Comparison of ENCODE assay signal across 8 mouse cellular contexts in the genomic region with DNA sequence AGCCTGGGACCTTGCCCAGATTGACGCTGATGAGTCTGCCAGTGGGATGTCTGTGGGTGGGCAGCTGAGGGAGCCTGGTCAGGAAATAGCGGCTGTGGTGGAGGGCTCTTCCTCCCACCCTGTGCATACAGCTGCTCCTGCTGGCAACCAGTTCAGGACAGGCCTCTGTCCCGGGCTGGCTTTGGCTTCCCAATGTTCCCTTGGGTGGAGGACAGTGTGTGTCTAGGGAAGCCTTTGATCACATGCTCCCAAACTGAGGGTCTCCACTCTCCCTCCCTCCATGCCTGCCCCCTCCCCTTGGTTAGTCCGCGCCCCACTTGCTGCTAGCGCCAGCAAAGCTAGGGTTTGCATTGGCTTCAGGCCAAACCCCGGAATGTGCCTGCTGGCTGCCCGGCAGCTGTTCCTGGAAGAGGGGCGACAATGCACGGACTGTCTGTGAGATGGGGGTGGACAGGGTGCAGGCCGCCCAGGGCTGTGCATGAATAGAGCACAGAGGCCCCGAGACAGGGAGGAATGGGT. TPM values are rescaled to one million over a fixed set of nuclear protein-coding genes. Genes with fewer than 3 reads are reported as not detected.
DNase-seq lines count a peak whose midpoint lies in the region; ATAC-seq and TF ChIP-seq lines count a peak whose summit lies in the region.
"Had no signal": no experiment of that assay in that cellular context is flagged by ENCODE, and none has a peak within 500 bp of the region (broad histone marks: within the 10 kb centered on the region; RNA-seq: fewer than 3 reads in every experiment).

No protein-coding gene starts in this region.

- H3K27ac ChIP-seq in forebrain, embryonic 15.5 days (replicated peaks): peak overlapping the region; percentile 39
- H3K27ac ChIP-seq in hindbrain, embryonic 11.5 days (ENCODE audit: low read depth, low read length): 0 out of 2 replicates have a peak overlapping the region, but pooled peaks have one; percentile 10
- H3K27ac ChIP-seq in lung, postnatal 0 days (ENCODE audit: low read length): peak overlapping the region; percentile 69
- H3K27ac ChIP-seq: liver, embryonic 14.5 days had no signal

- ATAC-seq in forebrain, embryonic 15.5 days (replicated peaks): peak; percentile 84
- no peak for ATAC-seq in hindbrain, embryonic 11.5 days (ENCODE audit: low FRiP score)
- peak; percentile 75 for ATAC-seq in lung, postnatal 0 days

- WGBS in forebrain, embryonic 15.5 days: 14% methylated on average over 12 of the region's 12 CpGs
- 62% methylated on average over 12 of the region's 12 CpGs for WGBS in hindbrain, embryonic 11.5 days
- WGBS in lung, postnatal 0 days: 18% methylated on average over 12 of the region's 12 CpGs

- no peak for TF ChIP-seq EP300 in lung, postnatal 0 days (IDR thresholded peaks at IDR 0.05)

- no peak for TF ChIP-seq CTCF in lung, postnatal 0 days (IDR thresholded peaks at IDR 0.05)

- no peaks in the 10 kb centered on the region for H3K27me3 ChIP-seq in forebrain, embryonic 15.5 days
- H3K27me3 ChIP-seq in hindbrain, embryonic 11.5 days (ENCODE audit: control insufficient read depth, insufficient read depth, low read length): no peaks in the 10 kb centered on the region
- H3K27me3 ChIP-seq in lung, postnatal 0 days (replicated peaks; ENCODE audit: insufficient read depth, low read length): no peaks in the 10 kb centered on the region

- no peak overlapping the region for H3K9ac ChIP-seq in forebrain, embryonic 15.5 days (replicated peaks)
- no peak overlapping the region for H3K9ac ChIP-seq in hindbrain, embryonic 11.5 days (ENCODE audit: low read depth, low read length)
- H3K9ac ChIP-seq in lung, postnatal 0 days (replicated peaks; ENCODE audit: low read depth): no peak overlapping the region
- H3K9ac ChIP-seq: liver, embryonic 14.5 days had no signal

- H3K4me3 ChIP-seq in forebrain, embryonic 15.5 days: no peak overlapping the region
- H3K4me3 ChIP-seq in hindbrain, embryonic 11.5 days (ENCODE audit: low read depth, low read length): no peak overlapping the region
- no peak overlapping the region for H3K4me3 ChIP-seq in lung, postnatal 0 days (ENCODE audit: low read depth, low read length)

- no peaks in the 10 kb centered on the region for H3K9me3 ChIP-seq in forebrain, embryonic 15.5 days
- no peaks in the 10 kb centered on the region for H3K9me3 ChIP-seq in hindbrain, embryonic 11.5 days (ENCODE audit: control insufficient read depth, low read length)
- no peaks in the 10 kb centered on the region for H3K9me3 ChIP-seq in lung, postnatal 0 days (ENCODE audit: low read length)

- H3K4me2 ChIP-seq in forebrain, embryonic 15.5 days (replicated peaks): no peak overlapping the region
- H3K4me2 ChIP-seq in hindbrain, embryonic 11.5 days (replicated peaks; ENCODE audit: low read depth, low read length): no peak overlapping the region
- no peak overlapping the region for H3K4me2 ChIP-seq in lung, postnatal 0 days (replicated peaks; ENCODE audit: low read depth, low read length)

- H3K4me1 ChIP-seq in forebrain, embryonic 15.5 days: peaks cover 13% of the 10 kb centered on the region
- no peaks in the 10 kb centered on the region for H3K4me1 ChIP-seq in hindbrain, embryonic 11.5 days (replicated peaks; ENCODE audit: control insufficient read depth, insufficient read depth, low read length)
- peaks cover 20% of the 10 kb centered on the region for H3K4me1 ChIP-seq in lung, postnatal 0 days (ENCODE audit: insufficient read depth, low read depth, low read length)

- no peaks in the 10 kb centered on the region for H3K36me3 ChIP-seq in forebrain, embryonic 15.5 days
- no peaks in the 10 kb centered on the region for H3K36me3 ChIP-seq in hindbrain, embryonic 11.5 days (ENCODE audit: control insufficient read depth, insufficient read depth, low read length)
- no peaks in the 10 kb centered on the region for H3K36me3 ChIP-seq in lung, postnatal 0 days (ENCODE audit: insufficient read depth, low read length)

- peak; percentile 31 to 35 for DNase-seq in left cerebral cortex, adult 18-20 months (ENCODE audit: low spot score in 2 of 2)
- DNase-seq in left cerebral cortex, adult 8-10 months (ENCODE audit: low spot score in 2 of 2): no peak
- no peak for DNase-seq in hindbrain, embryonic 11.5 days (ENCODE audit: low spot score)
- peak; percentile 65 for DNase-seq in lung, postnatal 0 days (ENCODE audit: low spot score)
- no peak for DNase-seq in thymus, postnatal 14 days
- DNase-seq in cerebellum, postnatal 36 days: no peak

RNA-seq across cellular contexts. Expression of a gene that starts 4.4 kb away (rescaled TPM):
- not detected for total RNA-seq in left cerebral cortex, adult 18-20 months (2021)
- not detected for total RNA-seq in left cerebral cortex, adult 8-10 months (2022)
- polyA plus RNA-seq in forebrain, embryonic 15.5 days (2015; fragmentation: Nextera tagmentation; extraction: Ambion mirVana): not detected in 2 replicates
- not detected in 2 replicates for polyA plus RNA-seq in hindbrain, embryonic 11.5 days (2014; fragmentation: Nextera tagmentation; extraction: Ambion mirVana)
- polyA plus RNA-seq in lung, postnatal 0 days (2015; fragmentation: Nextera tagmentation; extraction: Ambion mirVana): 0.47 and 1.1 TPM in 2 replicates

RNA-seq across cellular contexts. Expression of a gene that starts 11.4 kb away (rescaled TPM):
- total RNA-seq in left cerebral cortex, adult 18-20 months (2021): under 1 TPM in 1 of 2 experiments, not detected in 1; 0.44 TPM
- 1 to 10 TPM; 1.9 to 9.6 (median 5.2) TPM for total RNA-seq in left cerebral cortex, adult 8-10 months (2022)
- 0.73 and 0.93 TPM in 2 replicates for polyA plus RNA-seq in forebrain, embryonic 15.5 days (2015; fragmentation: Nextera tagmentation; extraction: Ambion mirVana)
- 1.4 and 1.7 TPM in 2 replicates for polyA plus RNA-seq in hindbrain, embryonic 11.5 days (2014; fragmentation: Nextera tagmentation; extraction: Ambion mirVana)
- 1.9 and 2.1 TPM in 2 replicates for polyA plus RNA-seq in lung, postnatal 0 days (2015; fragmentation: Nextera tagmentation; extraction: Ambion mirVana)

RNA-seq across cellular contexts. Expression of a gene that starts 30.4 kb away (rescaled TPM):
- 1 to 10 TPM; 4.2 to 5.7 TPM for total RNA-seq in left cerebral cortex, adult 18-20 months (2021)
- 10 to 100 TPM; 10.8 to 18.8 (median 13.9) TPM for total RNA-seq in left cerebral cortex, adult 8-10 months (2022)
- polyA plus RNA-seq in forebrain, embryonic 15.5 days (2015; fragmentation: Nextera tagmentation; extraction: Ambion mirVana): 3.6 and 4.2 TPM in 2 replicates
- 16.1 and 18.7 TPM in 2 replicates for polyA plus RNA-seq in hindbrain, embryonic 11.5 days (2014; fragmentation: Nextera tagmentation; extraction: Ambion mirVana)
- polyA plus RNA-seq in lung, postnatal 0 days (2015; fragmentation: Nextera tagmentation; extraction: Ambion mirVana): 90.8 and 92.3 TPM in 2 replicates

RNA-seq across cellular contexts. Expression of a gene that starts 42.4 kb away (rescaled TPM):
- 100 to 1,000 TPM; 307 to 342 TPM for total RNA-seq in left cerebral cortex, adult 18-20 months (2021)
- total RNA-seq in left cerebral cortex, adult 8-10 months (2022): 1,000 to 10,000 TPM in 1 of 4 experiments, 100 to 1,000 TPM in 3; 328 to 1,203 (median 591) TPM
- polyA plus RNA-seq in forebrain, embryonic 15.5 days (2015; fragmentation: Nextera tagmentation; extraction: Ambion mirVana): 195 and 218 TPM in 2 replicates
- 168 and 200 TPM in 2 replicates for polyA plus RNA-seq in hindbrain, embryonic 11.5 days (2014; fragmentation: Nextera tagmentation; extraction: Ambion mirVana)
- 469 and 481 TPM in 2 replicates for polyA plus RNA-seq in lung, postnatal 0 days (2015; fragmentation: Nextera tagmentation; extraction: Ambion mirVana)

RNA-seq across cellular contexts. Expression of a gene that starts 47.8 kb away (rescaled TPM):
- total RNA-seq in left cerebral cortex, adult 18-20 months (2021): 1 to 10 TPM in 1 of 2 experiments, not detected in 1; 6.0 TPM
- total RNA-seq in left cerebral cortex, adult 8-10 months (2022): 10 to 100 TPM in 2 of 4 experiments, 1 to 10 TPM in 1, not detected in 1; 2.2 to 24.0 (median 19.7) TPM
- 1.0 and 3.0 TPM in 2 replicates for polyA plus RNA-seq in forebrain, embryonic 15.5 days (2015; fragmentation: Nextera tagmentation; extraction: Ambion mirVana)
- polyA plus RNA-seq in hindbrain, embryonic 11.5 days (2014; fragmentation: Nextera tagmentation; extraction: Ambion mirVana): not detected in 2 replicates
- polyA plus RNA-seq in lung, postnatal 0 days (2015; fragmentation: Nextera tagmentation; extraction: Ambion mirVana): 0.80 TPM in 1 of 2 replicates, not detected in the other

Comparison
In these comparisons a context has a peak if more than half of its experiments do, and no peak if none do; other contexts are left out.
1. DNase-seq: peak in left cerebral cortex, adult 18-20 months (2 of 2) and lung, postnatal 0 days (single experiment); none in left cerebral cortex, adult 8-10 months (0 of 2), hindbrain, embryonic 11.5 days (single experiment), thymus, postnatal 14 days (single experiment) and cerebellum, postnatal 36 days (0 of 2).
2. H3K27ac ChIP-seq: peak in every context shown above with its lines; median percentile 69 in lung, postnatal 0 days; 39 in forebrain, embryonic 15.5 days; 10 in hindbrain, embryonic 11.5 days.